Mouse (Mus musculus) stomach, embryonic 14.5 days (tissue): ENCODE measurements around the gene Nrd1. TPM values are rescaled to one million over a fixed set of nuclear protein-coding genes. Genes with fewer than 3 reads are reported as not detected.
A peak's percentile ranks its signal among the peaks of the same experiment; 100 is the strongest.

Experiments
- ATAC-seq: fragments of 200-750 bp; cut with Nextera tagmentation; 2 replicates; pipeline ENCODE4 v1.8.0; 2017; ENCODE audit warnings: low read depth, moderate TSS enrichment; ENCODE audit not compliant: insufficient number of reproducible peaks, insufficient read depth, low FRiP score
- H3K27ac ChIP-seq: fragments of 300-500 bp; sonication (generic); 2 replicates; pipeline ENCODE4 v1.5.1; 2014; ENCODE audit warnings: mild to moderate bottlenecking, low read length, moderate library complexity, mixed read lengths
- H3K27me3 ChIP-seq: fragments of 300-500 bp; sonication (generic); 2 replicates; pipeline ENCODE4 v1.6.1; 2014; ENCODE audit warnings: low read length, control low read depth, mixed read lengths; ENCODE audit not compliant: control insufficient read depth, insufficient read depth
- H3K36me3 ChIP-seq: fragments of 300-500 bp; sonication (generic); 2 replicates; pipeline ENCODE4 v1.6.1; 2014; ENCODE audit warnings: mild to moderate bottlenecking, control low read depth, low read length, moderate library complexity, mixed read lengths; ENCODE audit not compliant: control insufficient read depth, insufficient read depth
- H3K4me1 ChIP-seq: fragments of 300-500 bp; sonication (generic); 2 replicates; pipeline ENCODE4 v1.6.1; 2014; ENCODE audit warnings: low read length, control low read depth, mixed read lengths; ENCODE audit not compliant: control insufficient read depth, insufficient read depth
- H3K4me2 ChIP-seq: fragments of 300-500 bp; sonication (generic); replicated peaks from 2 replicates; pipeline ENCODE4 v1.6.1; 2014; ENCODE audit warnings: low read depth, low read length, control low read depth
- H3K4me3 ChIP-seq: fragments of 300-500 bp; sonication (generic); 2 replicates; pipeline ENCODE4 v1.5.1; 2014; ENCODE audit warnings: low read depth, low read length, control low read depth
- H3K9ac ChIP-seq: fragments of 300-500 bp; sonication (generic); replicated peaks from 2 replicates; pipeline ENCODE4 v1.6.1; 2014; ENCODE audit warnings: low read depth, mild to moderate bottlenecking, control low read depth, low read length, moderate library complexity, mixed read lengths
- H3K9me3 ChIP-seq: fragments of 300-500 bp; sonication (generic); 2 replicates; pipeline ENCODE4 v1.6.1; 2016; ENCODE audit warnings: low read depth, low read length, control low read depth; ENCODE audit not compliant: control insufficient read depth
- WGBS: fragments of 180-500 bp; shearing (Covaris S2); extraction: QIAGEN DNeasy Blood & Tissue Kit; methylation state at CpG from one replicate; pipeline ENCODE4 v1.1.7; 2014; 5-methylcytosine and 5-hydroxymethylcytosine counted together
- microRNA counts: library from miRNA; unstranded; fragments of <30 nt; microRNA quantifications from one replicate; lab custom pipeline; 2016
- microRNA-seq: library from miRNA; unstranded; fragments of <30 nt; microRNA quantifications from one replicate; pipeline ENCODE4, GENCODE M21; 2016
- polyA plus RNA-seq: library from polyadenylated mRNA; unstranded; fragments of >200 nt; fragmentation: Nextera tagmentation; extraction: Ambion mirVana; gene quantifications from 2 replicates; pipeline ENCODE4 v1.2.1, GENCODE M21; 2014

Gene Nrd1
- polyA plus RNA-seq, 1 experiment from 2014 or later, result 60.1 TPM

DNA sequence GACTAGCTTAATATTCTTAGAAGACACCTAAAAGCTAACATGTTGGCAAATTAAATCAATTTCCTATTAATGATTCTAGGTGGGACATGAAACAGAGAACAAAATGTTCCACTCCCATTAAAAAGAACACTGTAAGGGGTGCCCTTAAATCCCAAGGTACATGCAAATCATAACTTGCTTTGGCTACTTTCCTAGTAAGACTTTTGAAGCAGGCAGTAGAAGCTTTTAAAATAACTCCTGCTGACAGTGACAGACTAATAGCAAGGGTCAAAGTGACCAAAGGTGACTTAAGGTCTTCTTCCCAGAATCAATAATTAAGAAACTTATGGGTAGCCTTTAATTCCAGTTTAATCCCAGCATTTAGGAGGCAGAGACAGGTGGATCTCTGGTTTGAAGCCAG, 106.1 kb downstream of the Nrd1 start:
- H3K4me1 ChIP-seq, result no peaks in the 10 kb centered on the region
- H3K9ac ChIP-seq, result no peak overlapping the region
- no peak for ATAC-seq
- H3K4me2 ChIP-seq, result no peak overlapping the region
- no peak overlapping the region for H3K27ac ChIP-seq
- H3K9me3 ChIP-seq, result no peaks in the 10 kb centered on the region
- no peak overlapping the region for H3K4me3 ChIP-seq
- H3K27me3 ChIP-seq, result no peaks in the 10 kb centered on the region
- no peaks in the 10 kb centered on the region for H3K36me3 ChIP-seq

DNA sequence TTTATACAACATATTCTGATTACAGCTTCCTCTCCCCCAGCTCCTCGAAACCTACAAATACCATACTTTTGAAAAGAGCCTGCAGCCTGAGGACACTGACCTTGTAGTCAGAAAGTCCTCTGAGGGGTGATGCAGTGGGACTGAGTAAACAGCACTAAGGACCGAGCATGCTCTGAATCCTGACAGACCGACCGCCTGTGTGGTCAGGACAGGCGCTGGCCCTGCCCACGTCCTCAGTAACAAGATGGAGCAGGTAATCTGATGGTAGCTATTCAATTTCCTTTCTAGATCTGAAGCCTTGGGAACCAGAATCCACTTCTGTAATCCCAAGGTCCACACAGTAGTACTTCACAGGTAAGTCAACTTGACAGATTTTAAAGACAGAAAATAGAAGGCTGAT, 108.6 kb downstream of the Nrd1 start:
- Histone ChIP-seq H3K9ac (no peak overlapping the region), H3K27me3 (no peaks in the 10 kb centered on the region), H3K4me2 (no peak overlapping the region), H3K36me3 (no peaks in the 10 kb centered on the region), H3K27ac (no peak overlapping the region), H3K9me3 (no peaks in the 10 kb centered on the region), H3K4me3 (no peak overlapping the region), H3K4me1 (no peaks in the 10 kb centered on the region)
- WGBS, result 69% methylated on average over 6 of the region's 6 CpGs
- no peak for ATAC-seq

DNA sequence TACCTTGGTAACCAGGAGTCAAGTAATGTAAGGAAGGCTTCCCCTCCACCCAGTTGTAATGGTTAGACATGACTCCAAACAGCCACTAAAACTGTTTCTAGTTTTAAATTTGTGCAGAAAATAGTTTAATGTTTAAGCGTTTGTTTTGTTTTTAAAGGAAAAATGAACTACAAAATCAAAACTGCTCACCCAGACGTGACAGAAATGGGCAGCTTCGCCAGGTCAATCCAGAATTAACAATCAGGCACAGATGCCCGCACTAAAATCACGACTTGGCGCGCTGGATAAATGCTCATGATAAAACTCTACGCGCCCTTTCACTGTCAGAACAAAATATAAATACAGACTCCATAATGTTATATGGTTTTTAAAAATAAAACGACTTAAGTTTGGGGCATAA, 109.2 kb downstream of the Nrd1 start:
- no peak overlapping the region for H3K9ac ChIP-seq
- no peaks in the 10 kb centered on the region for H3K27me3 ChIP-seq
- no peaks in the 10 kb centered on the region for H3K9me3 ChIP-seq
- 87% methylated on average over 10 of the region's 10 CpGs for WGBS
- H3K4me3 ChIP-seq, result no peak overlapping the region
- no peak for ATAC-seq
- H3K4me1 ChIP-seq, result no peaks in the 10 kb centered on the region
- no peak overlapping the region for H3K27ac ChIP-seq
- H3K36me3 ChIP-seq, result no peaks in the 10 kb centered on the region
- no peak overlapping the region for H3K4me2 ChIP-seq

DNA sequence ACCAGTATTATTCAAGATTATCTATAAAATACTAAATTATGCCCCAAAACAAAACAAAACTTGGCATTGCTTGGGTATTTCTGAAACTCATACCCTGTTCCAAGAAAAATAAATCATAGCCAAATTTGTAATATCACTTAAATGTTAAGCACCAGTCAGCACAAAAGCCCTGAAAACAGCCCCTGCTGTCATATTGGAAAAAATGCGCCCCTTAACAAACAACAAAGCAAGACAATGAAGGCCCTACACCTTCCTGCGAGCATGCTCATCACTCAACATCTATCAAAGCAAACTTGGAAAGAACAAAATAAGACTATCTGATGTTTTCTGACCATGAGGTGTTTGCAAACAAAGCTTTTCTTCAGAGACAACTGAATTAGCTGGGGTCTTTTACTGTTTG, 110.5 kb downstream of the Nrd1 start:
- no peaks in the 10 kb centered on the region for H3K27me3 ChIP-seq
- no peak overlapping the region for H3K4me2 ChIP-seq
- WGBS, result 82% methylated on average over 2 of the region's 2 CpGs
- no peak overlapping the region for H3K9ac ChIP-seq
- no peak for ATAC-seq
- H3K36me3 ChIP-seq, result no peaks in the 10 kb centered on the region
- peaks cover 2% of the 10 kb centered on the region for H3K4me1 ChIP-seq
- no peak overlapping the region for H3K27ac ChIP-seq
- no peak overlapping the region for H3K4me3 ChIP-seq
- H3K9me3 ChIP-seq, result no peaks in the 10 kb centered on the region

MicroRNAs within 50 kb of the gene (microRNA counts, 519-probe panel; counts per million panel counts)
- 2,290 counts per million, percentile 34 among the panel's probes with 10 or more counts for microRNA mmu-miR-761 (lab: Ali Mortazavi, UCI)

Small RNA genes within 50 kb of the gene (microRNA-seq; reads per million reads assigned to microRNA genes)
- gene Mir761, result not detected

Other genes with a start within 250 kb of the Nrd1 start
- gene Zfyve9, start 219.9 kb upstream of the Nrd1 start, polyA plus RNA-seq, result 7.2 and 7.8 TPM in 2 replicates
- 171 and 187 TPM in 2 replicates for gene Btf3l4, start 167.0 kb upstream of the Nrd1 start, polyA plus RNA-seq
- 111 and 117 TPM in 2 replicates for gene Txndc12, start 166.1 kb upstream of the Nrd1 start, polyA plus RNA-seq
- 40.9 and 42.5 TPM in 2 replicates for gene Kti12, start 152.9 kb upstream of the Nrd1 start, polyA plus RNA-seq
- 0.58 and 1.9 TPM in 2 replicates for gene A730015C16Rik, start 152.0 kb upstream of the Nrd1 start, polyA plus RNA-seq
- gene Rab3b, start 121.6 kb upstream of the Nrd1 start, polyA plus RNA-seq, result 13.9 and 16.3 TPM in 2 replicates
- gene Osbpl9, start 201.6 kb downstream of the Nrd1 start, polyA plus RNA-seq, result 60.5 and 65.2 TPM in 2 replicates
- gene Calr4, start 233.8 kb downstream of the Nrd1 start, polyA plus RNA-seq, result 0.16 and 0.21 TPM in 2 replicates